Mouse (Mus musculus) MEL (cell line): ENCODE results near the gene Dync1i2.

Source experiments
- CTCF ChIP-seq, 3 experiments: IDR thresholded peaks in 2 of 3; conservative IDR thresholded peaks in 1 of 3; 2 replicates each; pipeline ENCODE4 v1.5.1; 2011 to 2012; ENCODE audit warnings: low read length in 3 of 3, low read depth in 2 of 3, mild to moderate bottlenecking in 2 of 3, improper control_type of control experiment in 1 of 3, inconsistent platforms in 1 of 3, mixed read lengths in 1 of 3, moderate library complexity in 1 of 3; ENCODE audit not compliant: control insufficient read depth in 1 of 3, insufficient read depth in 1 of 3, poor library complexity in 1 of 3, severe bottlenecking in 1 of 3
- EP300 ChIP-seq, 2 experiments: IDR thresholded peaks; 2 replicates each; pipeline ENCODE4 v1.6.1; 2011; ENCODE audit warnings: improper control_type of control experiment in 2 of 2, low read length in 2 of 2, low read depth in 1 of 2, mild to moderate bottlenecking in 1 of 2
- GATA1 ChIP-seq: IDR thresholded peaks from 2 replicates; pipeline ENCODE4 v1.6.1; 2011; ENCODE audit warnings: low read depth, low read length, improper control_type of control experiment
- KAT2A ChIP-seq: conservative IDR thresholded peaks from 2 replicates; pipeline ENCODE4 v1.6.1; 2012; ENCODE audit warnings: low read depth, low read length, improper control_type of control experiment, inconsistent platforms
- MAFK ChIP-seq: IDR thresholded peaks from 2 replicates; pipeline ENCODE4 v1.6.1; 2011; ENCODE audit warnings: low read depth, mild to moderate bottlenecking, low read length, improper control_type of control experiment, borderline replicate concordance
- MAX ChIP-seq: IDR thresholded peaks from 2 replicates; pipeline ENCODE4 v1.6.1; 2011; ENCODE audit warnings: low read length, improper control_type of control experiment
- MEF2A ChIP-seq: IDR thresholded peaks from 2 replicates; pipeline ENCODE4 v1.6.1; 2014; ENCODE audit warnings: low read depth, mild to moderate bottlenecking, inconsistent platforms, low read length, improper control_type of control experiment; ENCODE audit not compliant: poor library complexity, insufficient replicate concordance, severe bottlenecking; ENCODE audit errors: extremely low read depth
- NELFE ChIP-seq: IDR thresholded peaks from 2 replicates; pipeline ENCODE4 v1.6.1; 2011; ENCODE audit warnings: low read depth, low read length, improper control_type of control experiment
- POLR2A ChIP-seq, 2 experiments: IDR thresholded peaks; 2 replicates each; pipeline ENCODE4 v1.6.1; 2011 to 2012; ENCODE audit warnings: low read length in 2 of 2, mild to moderate bottlenecking in 2 of 2, control low read depth in 1 of 2, improper control_type of control experiment in 1 of 2, low read depth in 1 of 2, moderate library complexity in 1 of 2; ENCODE audit not compliant: control insufficient read depth in 1 of 2, insufficient read depth in 1 of 2, poor library complexity in 1 of 2
- USF1 ChIP-seq: IDR thresholded peaks from 2 replicates; pipeline ENCODE4 v1.6.1; 2014; ENCODE audit warnings: low read depth, mild to moderate bottlenecking, inconsistent platforms, low read length, improper control_type of control experiment, moderate library complexity
- ZNF384 ChIP-seq: IDR thresholded peaks from 2 replicates; pipeline ENCODE4 v1.6.1; 2012; ENCODE audit warnings: low read depth, mild to moderate bottlenecking, inconsistent platforms, low read length, improper control_type of control experiment

DNA sequence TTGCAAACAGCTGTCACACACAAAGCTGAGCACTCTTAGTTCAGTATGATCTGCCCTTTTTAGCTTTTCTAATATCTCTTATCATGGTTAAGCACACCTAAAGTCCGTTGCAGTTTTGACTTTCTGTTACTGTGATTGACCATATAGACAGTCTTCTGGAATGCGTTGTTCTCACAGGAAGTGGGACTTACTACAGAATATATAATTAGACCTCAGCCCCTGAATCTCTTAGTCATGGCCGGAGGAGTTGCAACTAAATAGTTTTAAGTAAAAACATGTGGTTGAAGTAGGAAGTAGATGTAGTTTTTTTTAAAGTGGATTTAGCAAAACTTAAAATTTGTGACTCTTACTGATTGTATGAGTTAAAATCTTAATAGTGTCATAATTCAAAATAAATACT, 36.6 kb downstream of the Dync1i2 start:
- TF ChIP-seq POLR2A (IDR thresholded peaks at IDR 0.05; ENCODE audit: control insufficient read depth in 1 of 2, insufficient read depth in 1 of 2, low read depth in 1 of 2, low read length in 2 of 2, poor library complexity in 1 of 2) (no peak), CTCF (IDR thresholded peaks at IDR 0.05 in 2 of 3, conservative IDR thresholded peaks at IDR 0.05 in 1 of 3; ENCODE audit: control insufficient read depth in 1 of 3, insufficient read depth in 1 of 3, low read depth in 2 of 3, low read length in 3 of 3, poor library complexity in 1 of 3, severe bottlenecking in 1 of 3) (no peak), NELFE (no peak), MEF2A (no peak), KAT2A (no peak), MAX (no peak), GATA1 (no peak), MAFK (no peak), USF1 (no peak), ZNF384 (no peak), EP300 (IDR thresholded peaks at IDR 0.05; ENCODE audit: low read depth in 1 of 2, low read length in 2 of 2) (no peak; a peak in 1 of 4 replicates)
